Mouse (Mus musculus): ENCODE measurements at regions not wholly inside any gene's neighbourhood (a gene's known extent, or its start where the extent isn't known, plus 50 kb on each side); places are given as distances from the start of the nearest gene placed in this dataset.

DNA sequence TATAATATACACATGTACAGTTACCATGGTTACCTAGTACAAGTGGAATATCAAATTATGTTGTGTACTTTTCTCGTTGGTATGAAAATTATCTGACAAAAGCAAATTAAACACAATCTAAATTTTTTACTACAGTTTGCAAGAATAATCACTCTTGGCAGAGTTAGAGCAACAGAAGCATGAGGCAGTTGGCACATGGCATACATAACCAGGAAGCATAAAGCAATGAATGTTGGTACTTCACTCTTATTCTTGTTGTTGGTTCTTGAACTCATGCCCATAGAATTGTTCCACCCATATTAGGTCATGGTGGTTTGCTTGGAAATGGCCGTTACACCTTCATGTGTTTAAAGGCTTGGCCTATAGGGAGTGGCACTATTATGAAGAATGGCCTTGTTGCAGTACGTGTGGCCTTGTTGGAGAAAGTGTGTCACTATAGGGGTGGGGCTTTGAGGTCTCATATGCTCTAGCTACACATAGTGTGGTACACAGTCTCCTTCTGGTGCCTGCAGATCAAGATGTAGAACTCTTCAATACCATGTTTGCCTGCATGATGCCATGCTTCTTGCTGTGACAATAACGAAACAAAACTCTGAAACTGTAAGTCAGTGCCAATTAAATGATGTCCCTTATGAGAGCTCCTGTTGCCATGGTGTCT, 50.4 kb upstream of the Sema3d start:
- no peaks in the 10 kb centered on the region for H3K27me3 ChIP-seq (ENCODE audit: control insufficient read depth, insufficient read depth, low read length)
- H3K4me1 ChIP-seq (replicated peaks; ENCODE audit: control insufficient read depth, insufficient read depth), result no peaks in the 10 kb centered on the region
- H3K9ac ChIP-seq (ENCODE audit: low read length), result no peak overlapping the region
- no peak overlapping the region for H3K27ac ChIP-seq (replicated peaks)
- no peaks in the 10 kb centered on the region for H3K36me3 ChIP-seq (ENCODE audit: control insufficient read depth, insufficient read depth, low read length)
- no peaks in the 10 kb centered on the region for H3K9me3 ChIP-seq (ENCODE audit: control insufficient read depth, low read length)
- TF ChIP-seq CTCF (IDR thresholded peaks at IDR 0.05; ENCODE audit: low read depth) (no peak), EP300 (optimal IDR thresholded peaks at IDR 0.05) (no peak)
- no peak overlapping the region for H3K4me2 ChIP-seq (replicated peaks; ENCODE audit: low read depth)
- no peak for ATAC-seq (ENCODE audit: low FRiP score, low TSS enrichment)
- 60% methylated on average over 4 of the region's 4 CpGs for WGBS
- DNase-seq (ENCODE audit: low spot score), result no peak
- no peak overlapping the region for H3K4me3 ChIP-seq (ENCODE audit: low read depth, low read length)

Measured in stomach, postnatal 0 days (tissue).